In genomic region chr11:116064187-116064867, GRCm38 (mm10) we compare ENCODE assay signal across 25 mouse cellular contexts. TPM values are rescaled to one million over a fixed set of nuclear protein-coding genes. Genes with fewer than 3 reads are reported as not detected.
DNase-seq lines count a peak whose midpoint lies in the region; ATAC-seq lines count a peak whose summit lies in the region.
"Had no signal": no experiment of that assay in that cellular context is flagged by ENCODE, and none has a peak within 500 bp of the region (broad histone marks: within the 10 kb centered on the region; RNA-seq: fewer than 3 reads in every experiment).

No protein-coding gene starts in this region.

- H3K4me1 ChIP-seq in limb, embryonic 13.5 days = no peaks in the 10 kb centered on the region
- H3K4me1 ChIP-seq in limb, embryonic 10.5 days = 0 out of 2 replicates have a peak, but pooled peaks cover 2% of the 10 kb centered on the region
- H3K4me1 ChIP-seq: lung, embryonic 15.5 days; neural tube, embryonic 13.5 days had no signal

- ATAC-seq in limb, embryonic 13.5 days (ENCODE audit: low FRiP score, low read depth) = no peak
- ATAC-seq: CD4-positive, CD25-positive, alpha-beta regulatory T cell, adult 4 months; midbrain, embryonic 16.5 days had no signal

- H3K4me3 ChIP-seq in limb, embryonic 13.5 days = no peak overlapping the region
- no peak overlapping the region for H3K4me3 ChIP-seq in limb, embryonic 10.5 days
- H3K4me3 ChIP-seq: embryonic facial prominence, embryonic 15.5 days; heart, adult 2 months; hindbrain, embryonic 12.5 days; lung, embryonic 15.5 days; myocyte; neural tube, embryonic 13.5 days had no signal

- 66% methylated on average over 23 of the region's 23 CpGs for WGBS in limb, embryonic 13.5 days
- WGBS in limb, embryonic 10.5 days = 66% methylated on average over 23 of the region's 23 CpGs

- 0 out of 2 replicates have a peak overlapping the region, but pooled peaks have one; percentile 1 for H3K9ac ChIP-seq in limb, embryonic 13.5 days
- H3K9ac ChIP-seq: embryonic facial prominence, embryonic 15.5 days; liver, embryonic 14.5 days; lung, embryonic 15.5 days; neural tube, embryonic 13.5 days had no signal

- no peak overlapping the region for H3K27ac ChIP-seq in limb, embryonic 13.5 days
- H3K27ac ChIP-seq in limb, embryonic 10.5 days = no peak overlapping the region
- H3K27ac ChIP-seq: embryonic facial prominence, embryonic 15.5 days; heart, adult 2 months; hindbrain, embryonic 12.5 days; kidney, postnatal 0 days; liver, embryonic 14.5 days; lung, embryonic 15.5 days; neural tube, embryonic 13.5 days had no signal

- intact Hi-C loops in left cerebral cortex, postnatal 4 days (cut with DNase I) = no loop called here

- peak; percentile 59 for DNase-seq in cerebellum, adult 11 months
- no peak for DNase-seq in cerebellum, postnatal 4 days (ENCODE audit: low spot score in 2 of 2)
- no peak for DNase-seq in limb, embryonic 10.5 days (ENCODE audit: low spot score)
- peak; percentile 60 for DNase-seq in cerebellum, adult 8-10 months
- peak; percentile 48 for DNase-seq in cerebellum, postnatal 36 days
- DNase-seq in left cerebral cortex, postnatal 4 days = no peak
- DNase-seq in kidney, adult 11 months = no peak
- DNase-seq: adrenal gland, postnatal 10 days; embryo, embryonic 11 days; gastrocnemius, postnatal 14 days; kidney, adult 18-20 months; lung, postnatal 4 days; retina, postnatal 1 day; thymus, postnatal 25 days had no signal

- no peaks in the 10 kb centered on the region for H3K27me3 ChIP-seq in limb, embryonic 13.5 days
- no peaks in the 10 kb centered on the region for H3K27me3 ChIP-seq in limb, embryonic 10.5 days (ENCODE audit: low read depth, poor library complexity, severe bottlenecking)
- H3K27me3 ChIP-seq: embryonic facial prominence, embryonic 15.5 days; hindbrain, embryonic 12.5 days; lung, embryonic 15.5 days; neural tube, embryonic 13.5 days had no signal

- H3K9me3 ChIP-seq in limb, embryonic 13.5 days = no peaks in the 10 kb centered on the region
- H3K9me3 ChIP-seq in limb, embryonic 10.5 days (replicated peaks) = no peaks in the 10 kb centered on the region
- H3K9me3 ChIP-seq: embryonic facial prominence, embryonic 15.5 days; hindbrain, embryonic 12.5 days; lung, embryonic 15.5 days; neural tube, embryonic 13.5 days had no signal

- no peak overlapping the region for H3K4me2 ChIP-seq in limb, embryonic 13.5 days (replicated peaks)
- H3K4me2 ChIP-seq: embryonic facial prominence, embryonic 15.5 days; hindbrain, embryonic 12.5 days; lung, embryonic 15.5 days; neural tube, embryonic 13.5 days had no signal

- H3K36me3 ChIP-seq in limb, embryonic 13.5 days = peaks cover 40% of the 10 kb centered on the region
- H3K36me3 ChIP-seq in limb, embryonic 10.5 days = peaks cover 39% of the 10 kb centered on the region

RNA-seq across cellular contexts. Expression of gene Unc13d, which starts 13.4 kb away (rescaled TPM):
- 2.1 and 2.4 TPM in 2 replicates for polyA plus RNA-seq in limb, embryonic 13.5 days (2015; fragmentation: Nextera tagmentation; extraction: Ambion mirVana)
- 2.4 and 3.7 TPM in 2 replicates for polyA plus RNA-seq in limb, embryonic 10.5 days (2016; fragmentation: Nextera tagmentation; extraction: Ambion mirVana)
- 1 to 10 TPM in 1 of 2 experiments, under 1 TPM in 1; 0.56 to 1.2 TPM for total RNA-seq in left cerebral cortex, postnatal 4 days (2021)

RNA-seq across cellular contexts. Expression of gene Wbp2, which starts 22.5 kb away (rescaled TPM):
- 43.1 and 47.9 TPM in 2 replicates for polyA plus RNA-seq in limb, embryonic 13.5 days (2015; fragmentation: Nextera tagmentation; extraction: Ambion mirVana)
- 54.8 and 56.9 TPM in 2 replicates for polyA plus RNA-seq in limb, embryonic 10.5 days (2016; fragmentation: Nextera tagmentation; extraction: Ambion mirVana)
- total RNA-seq in left cerebral cortex, postnatal 4 days (2021) = 100 to 1,000 TPM; 171 to 176 TPM

RNA-seq across cellular contexts. Expression of gene Unk, which starts 34.2 kb away (rescaled TPM):
- polyA plus RNA-seq in limb, embryonic 13.5 days (2015; fragmentation: Nextera tagmentation; extraction: Ambion mirVana) = 39.4 and 44.8 TPM in 2 replicates
- polyA plus RNA-seq in limb, embryonic 10.5 days (2016; fragmentation: Nextera tagmentation; extraction: Ambion mirVana) = 46.1 and 53.2 TPM in 2 replicates
- 10 to 100 TPM; 38.8 to 42.9 TPM for total RNA-seq in left cerebral cortex, postnatal 4 days (2021)

RNA-seq across cellular contexts. Expression of gene H3f3b, which starts 36.6 kb away (rescaled TPM):
- polyA plus RNA-seq in limb, embryonic 13.5 days (2015; fragmentation: Nextera tagmentation; extraction: Ambion mirVana) = 2,219 and 2,483 TPM in 2 replicates
- 1,754 and 1,985 TPM in 2 replicates for polyA plus RNA-seq in limb, embryonic 10.5 days (2016; fragmentation: Nextera tagmentation; extraction: Ambion mirVana)
- total RNA-seq in left cerebral cortex, postnatal 4 days (2021) = 100 to 1,000 TPM; 510 to 587 TPM

RNA-seq across cellular contexts. Expression of gene Galk1, which starts 51.8 kb away (rescaled TPM):
- 207 and 211 TPM in 2 replicates for polyA plus RNA-seq in limb, embryonic 13.5 days (2015; fragmentation: Nextera tagmentation; extraction: Ambion mirVana)
- polyA plus RNA-seq in limb, embryonic 10.5 days (2016; fragmentation: Nextera tagmentation; extraction: Ambion mirVana) = 243 and 283 TPM in 2 replicates
- total RNA-seq in left cerebral cortex, postnatal 4 days (2021) = 10 to 100 TPM; 36.2 to 37.9 TPM

Comparison
In these comparisons a context has a peak if more than half of its experiments do, and no peak if none do; other contexts are left out.
1. DNase-seq: peak in cerebellum, adult 11 months (single experiment), cerebellum, adult 8-10 months (single experiment) and cerebellum, postnatal 36 days (2 of 2); none in cerebellum, postnatal 4 days (0 of 2), limb, embryonic 10.5 days (single experiment), left cerebral cortex, postnatal 4 days (single experiment) and kidney, adult 11 months (single experiment).